Mouse (Mus musculus) gastrocnemius, postnatal 36 days (tissue): ENCODE measurements around the gene Acp2. TPM values are rescaled to one million over a fixed set of nuclear protein-coding genes. Genes with fewer than 3 reads are reported as not detected.
"Not testable (repeated sequence)": the region's sequence is repeated elsewhere in the genome, so short reads cannot be mapped to it uniquely, and the experiment has no call there.

Experiments used
- DNase-seq, 2 experiments: peaks; one replicate each; pipeline ENCODE4 v3.0.0; 2022
- intact Hi-C: fragments of 180-260 bp; cut with DNase I; formaldehyde crosslinking; loops from one replicate; pipeline ENCODE4 v1.15.1; 2025
- total RNA-seq, 2 experiments: library from RNA; stranded (reverse); gene quantifications; 2 replicates each; pipeline ENCODE4 v1.2.3; 2021

The Acp2 gene
- total RNA-seq, 2 experiments from 2014 or later = 13.0 to 14.3 TPM

- intact Hi-C loops = no loop called here
- DNase-seq = no peak
Measured at GRCm38 (mm10) chr2:91187431-91187830, 15.3 kb upstream of the Acp2 start.

GRCm38 (mm10) chr2:91190501-91190900 is 12.2 kb upstream of the Acp2 start:
- intact Hi-C loops = no loop called here
- DNase-seq = no peak

GRCm38 (mm10) chr2:91194624-91195332 is 7.9 kb upstream of the Acp2 start:
- peak; percentile 82 to 89 for DNase-seq
- intact Hi-C loops = loop anchor here (1.0 kb wide), 1 partner anchor 79 kb away; no protein-coding TSS in a partner anchor

DNA sequence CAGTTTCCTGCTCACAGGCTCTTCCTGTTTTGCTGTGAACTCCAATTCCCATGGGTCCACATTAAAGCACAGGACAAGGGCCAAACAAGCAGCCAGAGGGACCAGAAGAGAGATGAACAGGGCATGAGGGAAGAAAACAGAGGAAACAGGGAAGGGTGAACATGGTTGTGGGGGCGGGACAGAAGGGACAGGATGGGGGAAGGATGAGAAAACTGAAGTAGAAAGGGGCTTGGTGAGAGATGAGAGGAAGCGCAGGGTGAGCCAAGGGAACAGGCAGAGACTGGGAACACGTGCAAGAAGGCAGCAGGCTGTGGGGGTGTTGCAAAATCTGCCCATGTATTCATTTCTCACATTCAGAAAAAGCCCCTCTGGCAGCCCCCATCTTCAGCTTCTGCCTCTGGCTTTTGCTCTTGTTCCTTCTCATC is 6.1 kb upstream of the Acp2 start:
- peak; percentile 9 to 30 for DNase-seq
- intact Hi-C loops = no loop called here

DNA sequence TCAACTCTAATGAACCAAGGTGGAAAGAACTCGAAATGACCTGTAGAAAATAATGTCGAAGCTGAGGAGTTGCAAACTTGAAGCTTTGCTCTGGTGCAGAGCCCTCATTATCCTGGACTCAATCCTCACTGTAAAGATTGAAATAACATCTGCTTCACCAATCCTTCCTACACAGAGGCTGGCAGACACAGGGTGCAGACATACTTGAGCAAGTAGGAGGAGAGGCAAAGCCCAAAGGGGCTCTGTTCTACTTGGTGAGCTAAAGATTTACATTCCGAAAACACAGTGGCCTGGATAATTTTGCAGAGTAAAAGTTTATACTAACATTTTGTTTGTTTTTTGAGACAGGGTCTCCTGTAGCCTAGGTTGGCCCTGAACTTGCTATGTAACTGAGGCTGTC is 3.8 kb upstream of the Acp2 start:
- no peak for DNase-seq

GRCm38 (mm10) chr2:91202972-91203656 is 429 bp downstream of the Acp2 start:
- intact Hi-C loops = no loop called here
- DNase-seq = no peak

More for the DNA sequence above, 3.8 kb upstream of the Acp2 start:
- intact Hi-C loops = no loop called here

DNA sequence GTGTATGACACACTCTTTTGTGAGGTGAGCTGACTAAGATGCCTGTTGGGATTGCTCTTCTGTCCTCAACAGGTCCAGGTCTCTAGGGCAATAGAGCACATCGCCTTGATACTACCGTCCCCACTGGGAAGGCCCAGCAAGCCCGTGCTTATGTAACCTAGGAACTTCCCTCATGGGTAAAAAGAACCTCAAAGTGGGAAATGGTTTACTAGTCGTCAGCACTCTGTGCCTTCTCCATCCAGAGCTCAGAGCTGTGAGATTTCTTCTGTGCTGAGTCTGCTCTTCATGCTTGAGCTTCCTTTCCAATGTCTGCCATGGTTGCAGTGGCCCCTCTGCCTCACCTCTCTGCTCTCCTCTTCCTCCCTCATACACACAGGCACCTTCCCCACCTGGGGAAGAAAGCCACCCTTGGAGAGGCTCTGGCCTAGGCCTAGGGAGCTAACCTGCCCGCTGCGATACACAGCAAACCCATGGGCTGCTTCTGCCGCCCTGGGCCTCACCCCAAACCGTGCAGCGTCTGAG is 3.6 kb downstream of the Acp2 start:
- peak in 1 of 2 experiments; percentile 20 for DNase-seq
- intact Hi-C loops = no loop called here

- no peak for DNase-seq
- intact Hi-C loops = no loop called here
Measured at GRCm38 (mm10) chr2:91213311-91213710, 10.6 kb downstream of the Acp2 start.

GRCm38 (mm10) chr2:91217032-91217431 is 14.3 kb downstream of the Acp2 start:
- intact Hi-C loops = no loop called here
- DNase-seq = no peak

DNA sequence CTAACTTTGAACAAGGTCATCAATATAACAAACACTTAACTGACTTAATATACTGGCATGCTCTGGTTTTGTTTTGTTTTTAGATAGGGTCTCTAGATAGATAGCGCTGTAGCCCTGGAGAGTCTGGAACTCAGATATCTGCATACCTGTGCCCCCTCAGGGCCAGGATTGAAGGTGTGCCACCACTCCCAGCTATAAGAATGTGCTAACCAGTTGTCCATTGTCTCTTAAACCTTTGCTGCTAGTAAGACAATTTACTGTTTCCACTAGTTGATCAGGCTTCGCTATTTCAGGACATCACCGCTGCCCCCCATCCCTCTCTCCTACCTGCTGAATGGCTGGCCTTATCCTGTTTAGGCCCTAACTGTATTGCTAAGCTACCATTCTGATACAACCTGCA is 17.8 kb downstream of the Acp2 start:
- no peak for DNase-seq
- intact Hi-C loops = no loop called here

DNA sequence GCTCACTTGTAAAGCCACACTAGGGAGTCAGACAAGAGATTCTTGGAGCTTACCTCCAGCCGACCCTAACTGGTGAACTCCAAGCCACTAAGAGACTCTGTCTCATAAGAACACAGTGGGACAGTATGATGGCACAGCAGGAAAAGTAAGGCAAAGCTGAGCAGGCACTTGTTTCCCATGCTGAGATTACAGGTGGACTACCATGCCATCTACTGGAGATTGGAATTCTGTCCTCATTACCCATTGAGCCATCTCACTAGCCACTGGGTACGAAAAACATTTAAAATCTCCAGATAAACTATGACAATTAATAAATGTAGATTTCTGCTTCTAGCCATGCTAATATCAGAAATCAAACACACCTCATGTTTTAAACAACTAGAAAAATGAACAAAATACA is 20.9 kb downstream of the Acp2 start:
- DNase-seq = no peak
- intact Hi-C loops = no loop called here

DNA sequence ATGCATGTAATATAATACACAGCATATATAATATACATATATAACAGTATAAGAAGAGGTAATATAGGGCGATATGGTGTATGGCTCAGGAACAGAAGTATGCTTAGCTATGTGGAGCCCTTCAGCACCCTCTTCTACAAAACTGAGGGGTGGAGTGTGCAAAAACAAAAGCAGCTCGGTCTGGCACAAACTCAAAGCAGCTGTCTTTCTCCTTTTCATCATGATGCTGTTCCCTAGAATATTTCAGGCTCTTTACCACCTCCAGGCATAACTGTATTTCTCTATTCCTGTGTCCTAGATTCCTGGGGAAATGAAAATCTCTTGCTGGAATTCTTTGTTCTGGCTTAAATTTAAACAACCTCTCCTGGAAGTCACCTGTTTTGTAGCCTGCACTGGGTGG is 27.1 kb downstream of the Acp2 start:
- no peak for DNase-seq
- intact Hi-C loops = no loop called here

DNA sequence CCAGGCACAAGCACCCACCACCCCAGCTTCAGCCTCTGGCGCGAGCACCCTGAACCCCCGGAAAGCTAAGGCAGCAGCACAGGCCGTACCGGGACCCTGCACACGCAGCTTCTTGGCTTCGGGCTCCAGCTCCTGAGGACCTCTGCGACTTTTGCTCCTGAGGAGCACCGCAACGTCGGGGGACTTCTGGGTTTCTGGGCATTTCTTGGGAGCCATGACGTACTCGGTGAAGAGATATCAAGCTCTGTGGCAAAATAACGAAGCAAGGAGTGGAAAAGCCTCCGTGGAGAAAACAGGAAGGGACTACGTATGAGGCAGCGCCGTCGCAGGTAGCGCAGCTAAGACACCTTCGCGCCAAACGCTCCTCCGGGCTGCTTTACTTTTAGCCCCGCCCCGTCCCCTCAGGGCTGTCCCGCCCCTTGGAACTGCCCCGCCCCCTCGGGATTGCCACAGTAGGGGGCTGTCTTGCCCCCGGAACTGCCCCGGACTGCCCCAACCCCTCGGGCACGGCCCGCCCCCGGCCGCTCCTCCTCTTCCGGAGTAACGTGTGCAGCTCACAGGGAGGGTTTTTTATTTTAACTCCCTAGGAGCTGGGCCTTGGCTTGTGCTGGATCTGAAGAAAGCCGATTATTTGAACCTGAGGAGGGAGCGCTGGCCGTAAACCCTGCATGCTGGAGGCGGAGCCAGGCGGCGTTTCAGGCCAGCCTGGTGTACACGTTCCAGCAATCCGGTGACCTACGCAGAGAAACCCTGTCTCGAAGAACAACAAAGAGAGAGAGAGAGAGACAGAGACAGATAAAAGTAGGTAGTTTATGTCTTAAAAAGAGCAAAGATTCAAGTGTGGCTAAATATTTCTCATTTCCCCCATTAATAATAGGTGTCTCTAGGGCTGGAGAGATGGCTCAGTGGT is 34.2 kb downstream of the Acp2 start, which contains the start of gene Ddb2:
Ddb2 (minus strand) TSS at position 382 of the 910 bp plus-strand sequence.
- intact Hi-C loops = loop anchor here (2.0 kb wide), 1 partner anchor 22 kb away; no protein-coding TSS in a partner anchor

GRCm38 (mm10) chr2:91237511-91238080 is 34.9 kb downstream of the Acp2 start:
- not testable (repeated sequence) for DNase-seq
- intact Hi-C loops = loop anchor here (2.0 kb wide), 1 partner anchor 21 kb away; no protein-coding TSS in a partner anchor

More for the DNA sequence above, 34.2 kb downstream of the Acp2 start, which contains the start of gene Ddb2:
- DNase-seq = peak; percentile 76 to 93

GRCm38 (mm10) chr2:91242547-91242946 is 39.9 kb downstream of the Acp2 start:
- intact Hi-C loops = no loop called here

GRCm38 (mm10) chr2:91243416-91243815 is 40.7 kb downstream of the Acp2 start:
- intact Hi-C loops = no loop called here
- DNase-seq = no peak

More at GRCm38 (mm10) chr2:91242547-91242946, 39.9 kb downstream of the Acp2 start:
- no peak for DNase-seq

DNA sequence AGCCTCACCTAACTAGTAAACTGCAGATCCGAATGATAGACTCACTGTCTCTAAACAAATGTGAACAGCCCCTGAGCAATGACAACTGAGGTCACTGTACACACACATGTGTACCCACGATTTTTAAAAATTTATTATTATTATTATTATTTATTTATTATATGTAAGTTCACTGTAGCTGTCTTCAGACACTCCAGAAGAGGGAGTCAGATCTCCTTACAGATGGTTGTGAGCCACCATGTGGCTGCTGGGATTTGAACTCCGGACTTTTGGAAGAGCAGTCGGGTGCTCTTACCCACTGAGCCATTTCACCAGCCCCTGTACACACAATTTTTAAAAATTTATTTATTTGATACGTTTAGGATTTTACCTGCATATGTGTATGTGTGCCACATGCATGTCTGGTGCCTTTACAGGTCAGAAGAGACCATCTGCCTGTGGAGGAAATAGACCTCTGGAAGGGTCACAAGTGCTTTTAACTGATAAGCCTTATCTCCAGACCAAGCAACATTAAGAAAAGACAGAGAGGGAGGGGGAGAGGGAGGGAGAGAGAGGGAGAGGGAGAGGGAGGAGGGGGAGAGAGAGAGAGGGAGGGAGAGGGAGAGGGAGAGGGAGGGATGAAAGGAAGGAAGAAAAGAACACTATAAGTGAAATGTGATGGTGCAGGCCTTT is 42.0 kb downstream of the Acp2 start:
- intact Hi-C loops = no loop called here
- DNase-seq = no peak

DNA sequence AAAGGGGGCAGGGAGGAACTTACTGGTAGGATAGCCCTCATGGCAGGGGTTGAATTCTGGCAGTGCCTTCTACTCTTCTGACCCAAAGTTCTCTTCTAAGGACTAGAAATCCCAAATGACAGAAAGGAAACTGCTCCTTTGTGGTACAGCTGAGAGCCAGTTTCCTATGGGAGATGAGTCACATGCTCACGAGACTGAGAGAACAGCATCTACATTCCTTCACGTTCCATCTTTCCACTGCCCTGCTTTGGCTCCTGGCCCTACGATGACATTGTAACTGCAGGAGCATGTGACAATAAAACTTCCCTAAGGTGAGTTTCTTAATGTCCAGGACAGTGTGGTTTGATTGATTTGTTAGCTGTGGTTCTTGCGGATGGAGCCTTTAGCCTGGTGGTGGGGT is 45.7 kb downstream of the Acp2 start:
- DNase-seq = no peak
- intact Hi-C loops = no loop called here

DNA sequence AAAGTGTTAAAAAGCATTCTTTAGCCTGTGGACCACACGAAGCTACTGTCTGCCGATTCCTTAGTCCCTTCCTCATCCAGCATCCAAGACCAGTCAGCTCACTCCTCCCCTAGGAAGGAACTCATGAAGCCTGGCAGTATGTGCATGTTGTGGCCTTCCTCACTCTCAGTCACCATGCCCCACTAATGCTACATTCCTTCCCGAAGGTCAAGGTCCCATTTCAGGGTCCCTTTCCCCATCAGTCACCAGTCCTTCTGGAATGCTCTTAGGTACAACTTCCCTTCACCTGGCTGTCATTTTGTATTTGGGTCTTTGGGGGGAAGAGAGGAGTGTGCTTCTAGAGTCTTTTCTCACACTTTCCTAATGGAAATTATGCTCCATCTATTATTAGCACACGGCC is 49.3 kb downstream of the Acp2 start:
- intact Hi-C loops = no loop called here
- DNase-seq = no peak
